Mouse (Mus musculus): ENCODE measurements at regions not wholly inside any gene's neighbourhood (a gene's known extent, or its start where the extent isn't known, plus 50 kb on each side); places are given as distances from the start of the nearest gene placed in this dataset.
"Not testable (repeated sequence)": the region's sequence is repeated elsewhere in the genome, so short reads cannot be mapped to it uniquely, and the experiment has no call there.

DNA sequence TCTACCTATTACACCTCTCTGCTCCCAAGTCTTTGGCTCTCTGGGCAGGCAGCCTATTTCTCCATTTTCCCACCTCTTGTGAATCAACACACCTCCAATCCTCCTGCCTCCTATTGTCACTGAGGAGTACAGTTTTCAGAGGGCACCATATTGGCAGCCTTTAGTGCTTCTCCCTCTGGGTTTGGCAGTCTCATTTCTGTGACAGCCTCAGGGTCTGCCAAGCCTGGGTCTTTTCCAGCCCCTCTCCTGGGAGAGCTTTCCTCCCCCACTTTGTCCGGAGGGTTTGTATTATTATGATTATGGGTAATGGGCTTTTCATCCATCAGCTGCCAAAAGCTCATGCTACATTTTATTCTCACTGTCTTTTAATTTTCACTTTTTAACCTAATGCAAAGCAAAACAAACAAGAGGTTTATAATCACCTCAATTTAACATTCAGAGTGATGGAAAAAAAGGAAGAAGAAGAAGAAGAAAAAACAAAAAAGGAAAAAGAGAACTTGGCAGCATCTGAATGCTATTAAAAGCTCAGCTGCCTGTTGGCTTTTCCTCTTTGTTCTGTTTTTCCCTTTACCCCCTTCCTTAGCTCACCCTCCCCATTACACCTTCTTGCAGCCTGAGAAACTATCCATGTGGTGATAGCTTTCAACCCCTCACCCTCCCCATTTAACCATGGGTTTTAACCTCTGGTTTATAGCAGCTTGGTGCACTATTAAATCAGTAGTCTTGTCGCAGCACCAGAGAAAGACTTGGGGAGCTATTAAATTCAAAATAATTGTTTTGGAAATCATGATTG lies 790.5 kb upstream of the Cdh8 start:
- no peak for DNase-seq (ENCODE audit: low read depth, low spot score)

DNA sequence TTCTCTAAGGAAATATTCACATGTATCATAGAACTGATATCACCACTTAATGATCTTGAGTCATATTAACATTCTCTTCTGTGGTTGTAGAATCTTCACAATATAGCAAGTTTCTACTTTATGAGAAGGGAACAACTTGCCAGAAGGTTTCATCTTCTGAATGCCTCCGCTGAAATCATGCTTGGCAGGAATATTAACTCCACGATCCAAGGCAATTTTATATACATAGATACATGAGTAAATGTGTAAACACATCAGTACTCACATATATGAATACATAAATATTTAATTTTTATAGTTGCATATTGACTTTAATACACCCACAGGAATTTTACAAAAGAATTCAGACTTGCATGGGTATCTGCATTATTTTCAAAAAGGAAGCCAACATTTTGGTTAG lies 777.0 kb upstream of the Cdh8 start:
- DNase-seq (ENCODE audit: low read depth, low spot score), result no peak

DNA sequence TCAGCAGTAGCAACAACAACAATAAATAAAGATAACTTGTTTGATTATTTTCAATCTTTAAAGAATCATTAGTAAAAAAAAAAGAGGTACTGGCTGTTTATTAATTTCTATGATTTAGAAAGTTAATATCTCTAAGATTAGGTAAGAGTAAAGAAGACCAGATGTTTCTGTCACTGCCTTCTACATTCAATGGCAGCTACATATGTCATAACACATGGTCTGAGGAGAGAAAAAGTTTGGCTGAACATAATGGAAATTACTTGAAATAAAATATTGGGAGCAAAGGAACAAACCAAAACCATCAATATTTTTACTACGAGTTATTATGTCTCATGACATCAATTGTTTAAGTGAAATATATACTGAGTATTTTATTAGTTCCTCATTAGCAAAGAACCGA lies 774.4 kb upstream of the Cdh8 start:
- no peak for DNase-seq (ENCODE audit: low read depth, low spot score)

DNA sequence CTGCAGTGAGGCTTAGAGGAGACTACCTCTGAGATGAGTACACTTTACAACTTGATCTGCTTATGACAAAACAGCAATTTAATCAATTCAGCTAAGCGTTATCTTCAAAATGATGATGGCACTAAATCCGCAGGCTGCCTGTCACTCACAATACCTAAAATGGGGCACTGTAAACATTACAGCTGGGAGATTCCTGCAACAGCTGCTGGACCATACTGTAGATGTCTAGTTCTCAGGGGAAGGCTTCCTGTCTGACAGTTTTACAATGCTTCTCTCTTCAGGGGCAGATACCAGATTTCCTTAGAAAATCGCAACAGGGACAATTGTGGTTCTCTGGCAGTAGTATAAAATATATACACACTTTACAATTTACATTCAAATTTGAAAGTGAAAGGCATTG lies 771.7 kb upstream of the Cdh8 start:
- no peak for DNase-seq (ENCODE audit: low read depth, low spot score)

DNA sequence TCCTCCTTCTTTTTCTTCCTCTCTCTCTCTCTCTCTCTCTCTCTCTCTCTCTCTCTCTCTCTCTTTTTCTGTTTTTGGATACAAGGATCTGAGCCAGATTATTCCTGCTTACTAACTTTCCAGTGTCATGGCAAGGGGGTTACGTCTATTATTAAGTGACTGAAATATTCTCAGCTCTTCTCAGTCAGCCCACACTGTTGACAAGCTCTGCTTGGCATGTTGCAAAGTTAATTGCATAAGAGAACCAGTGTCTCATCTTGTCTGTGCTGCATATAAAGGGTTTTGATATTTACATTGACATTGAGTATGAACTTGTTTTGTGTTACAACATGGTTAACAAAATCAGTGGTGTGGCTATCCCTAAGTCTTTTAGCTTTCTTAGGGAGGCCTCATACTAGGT lies 760.2 kb upstream of the Cdh8 start:
- DNase-seq (ENCODE audit: low read depth, low spot score), result no peak

DNA sequence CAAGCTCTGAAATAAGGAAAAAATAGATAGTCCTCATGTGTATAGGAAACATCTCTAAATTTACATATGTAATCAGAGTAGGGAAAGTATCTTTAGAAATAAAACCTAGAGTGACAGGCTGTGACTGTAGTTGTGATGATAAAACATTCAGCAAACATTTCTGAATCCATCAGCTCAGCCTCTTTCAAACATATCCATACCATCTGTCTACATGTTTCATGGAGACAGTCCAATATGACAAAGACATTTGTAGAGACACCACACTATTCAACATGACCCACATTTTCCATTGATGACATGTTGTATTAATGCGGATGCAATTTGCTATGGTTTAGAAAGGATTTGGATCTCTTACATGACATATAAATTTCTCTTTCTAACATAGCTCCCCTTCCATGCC lies 729.1 kb upstream of the Cdh8 start:
- no peak for DNase-seq (ENCODE audit: low read depth, low spot score)

DNA sequence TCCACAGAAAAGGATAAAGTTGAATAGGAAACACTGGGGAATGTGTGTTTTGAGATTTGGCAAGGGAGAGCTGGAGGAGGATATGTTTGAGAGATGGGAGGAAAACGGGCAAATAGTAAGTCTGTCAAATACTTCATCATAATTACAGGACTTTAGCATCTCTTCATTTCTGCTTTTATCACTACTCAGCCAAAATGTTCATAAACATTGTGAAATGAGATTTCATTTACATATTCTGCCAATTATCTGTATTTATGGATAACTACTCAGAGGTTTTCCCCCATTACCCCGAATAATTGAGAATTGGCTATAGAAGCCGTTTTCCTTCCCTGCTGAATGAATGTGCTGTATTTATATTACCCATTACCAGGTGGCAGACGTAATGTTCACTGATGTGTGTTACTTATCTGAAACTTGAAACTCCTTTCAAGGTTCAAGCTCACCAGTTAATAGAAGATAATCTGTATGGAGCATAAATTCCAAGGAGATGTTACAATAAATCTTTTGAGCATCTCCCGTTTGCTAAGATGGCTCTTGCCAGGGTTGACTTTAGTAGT lies 727.9 kb upstream of the Cdh8 start:
- no peak for DNase-seq (ENCODE audit: low read depth, low spot score)

DNA sequence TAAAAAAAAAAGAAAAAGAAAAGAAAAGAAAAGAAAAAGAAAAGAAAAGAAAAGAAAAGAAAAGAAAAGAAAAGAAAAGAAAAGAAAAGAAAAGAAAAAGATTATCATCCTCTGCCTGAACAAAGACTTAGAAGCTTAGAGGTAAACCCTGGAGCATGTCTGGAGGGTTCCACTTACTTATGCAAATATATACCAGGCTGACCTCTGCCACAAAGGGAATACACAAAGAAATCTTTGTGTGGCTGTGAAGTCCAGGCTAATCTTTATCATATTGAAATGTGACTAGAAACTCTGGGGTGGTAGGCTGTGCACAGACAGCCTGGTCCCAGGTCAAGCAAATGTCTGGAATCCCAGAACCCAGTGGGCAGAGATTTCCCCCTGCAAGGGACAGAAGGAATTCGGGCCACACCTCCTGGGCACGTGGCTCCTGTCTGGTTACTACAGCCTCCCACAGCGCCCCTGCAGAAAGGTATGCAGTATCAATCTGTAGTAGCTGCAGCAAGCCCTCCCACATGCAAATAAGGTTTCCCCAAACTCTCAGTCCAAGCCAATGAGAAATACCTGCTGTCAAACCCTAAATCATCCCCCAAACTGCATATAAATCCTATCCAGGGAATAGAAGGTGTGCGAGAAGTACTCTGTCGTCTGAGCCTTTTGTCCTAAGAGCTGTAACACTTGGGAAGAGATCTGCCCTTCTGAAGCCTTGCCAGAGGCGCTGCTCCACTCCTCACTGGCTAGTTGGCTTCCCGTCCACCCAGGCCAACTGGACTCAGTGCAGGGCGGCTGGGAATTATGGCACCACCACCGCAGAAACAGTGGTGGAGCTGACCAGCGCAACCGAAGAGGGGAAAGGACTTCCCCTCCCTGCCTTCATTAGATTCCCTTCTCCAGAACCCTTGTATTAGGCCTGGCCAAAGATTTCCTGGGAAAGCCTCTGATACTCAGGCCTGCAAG lies 688.4 kb upstream of the Cdh8 start:
- DNase-seq (ENCODE audit: low read depth, low spot score), result no peak

DNA sequence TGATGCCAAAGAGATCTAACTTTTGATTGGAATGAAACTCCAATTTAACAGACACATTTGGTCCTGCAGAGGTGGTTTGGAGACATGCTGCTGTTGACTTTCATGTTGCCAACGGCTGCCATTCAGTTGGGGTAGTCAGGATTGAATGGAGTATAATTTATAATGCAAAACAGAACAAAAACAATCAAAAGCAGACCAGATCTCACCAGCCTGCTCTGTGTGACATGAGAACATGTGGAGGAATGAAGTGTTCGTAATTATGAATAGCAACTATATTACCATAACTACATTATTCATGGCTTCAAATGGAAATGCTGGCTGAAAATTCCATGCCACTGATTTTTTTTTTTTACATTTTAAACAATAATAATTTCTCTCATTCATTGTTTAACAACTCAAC lies 685.7 kb upstream of the Cdh8 start:
- peak; percentile 6 for DNase-seq (ENCODE audit: low read depth, low spot score)

DNA sequence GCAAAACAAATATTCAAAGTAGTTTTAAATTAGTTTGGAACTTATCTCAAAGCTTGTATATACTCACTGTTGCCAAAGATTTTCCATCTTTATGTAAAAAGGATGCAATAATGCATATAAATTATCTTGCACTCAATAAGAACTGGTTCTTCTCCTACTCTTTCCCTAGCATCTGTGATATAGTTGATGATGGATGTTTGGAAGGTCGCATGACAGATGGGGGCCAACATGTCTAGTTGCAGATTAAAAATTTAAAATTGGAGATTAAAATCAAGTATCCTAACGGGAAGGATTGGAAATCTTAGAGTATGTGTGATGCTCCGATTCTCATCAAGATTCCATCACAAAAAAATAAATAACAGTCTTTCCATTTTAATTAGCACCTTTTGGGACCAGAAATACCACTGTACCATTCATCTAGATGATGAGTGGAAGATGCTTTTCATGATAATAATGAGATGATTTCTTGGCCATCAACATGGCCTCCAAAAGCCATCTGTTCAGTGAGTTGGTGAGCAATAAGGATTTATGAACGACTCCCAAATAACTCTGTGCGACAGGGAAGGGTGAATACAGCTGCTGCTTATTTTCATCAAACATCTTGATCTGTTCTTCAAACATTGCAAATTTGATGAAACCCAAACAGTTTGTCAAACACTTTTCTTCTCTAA lies 655.9 kb upstream of the Cdh8 start:
- no peak for DNase-seq (ENCODE audit: low read depth, low spot score)

DNA sequence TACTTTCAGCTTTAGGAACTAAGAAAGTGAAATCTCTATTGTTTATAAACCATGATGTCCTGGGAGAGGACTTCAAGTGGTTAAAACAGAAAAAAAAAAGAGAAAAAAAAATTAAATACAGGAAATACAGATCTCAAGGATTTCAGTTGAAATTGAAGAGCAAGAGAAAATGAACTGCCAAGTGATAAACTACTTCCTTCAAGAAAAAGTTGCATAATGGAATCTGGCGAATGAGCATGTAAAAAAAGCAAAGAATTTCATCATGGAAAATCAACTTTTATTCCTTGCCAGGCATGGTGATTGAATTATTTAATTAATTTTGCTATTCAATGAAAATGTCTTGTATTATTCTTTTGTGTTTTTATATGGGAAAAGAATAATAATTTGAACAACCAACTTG lies 653.5 kb upstream of the Cdh8 start:
- DNase-seq (ENCODE audit: low read depth, low spot score), result no peak

DNA sequence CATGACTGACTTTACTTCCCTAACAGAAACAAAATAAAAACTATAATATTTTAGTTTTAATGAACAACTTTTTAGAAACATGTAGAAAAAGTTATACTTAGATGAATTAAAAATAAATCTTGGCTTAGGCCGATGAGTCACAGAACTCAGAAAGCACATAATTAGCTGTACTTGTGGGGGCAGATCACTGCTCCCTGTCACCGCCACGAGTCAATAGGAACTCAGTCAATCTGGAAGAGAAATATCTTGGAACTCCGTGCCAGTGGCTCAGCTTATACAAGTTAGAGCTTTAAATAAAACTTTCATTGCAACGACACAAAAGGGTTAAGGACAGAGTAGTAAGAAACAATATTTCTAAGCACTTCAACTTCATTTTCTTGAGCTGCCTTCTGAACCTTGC lies 622.7 kb upstream of the Cdh8 start:
- peak; percentile 75 for DNase-seq (ENCODE audit: low read depth, low spot score)

DNA sequence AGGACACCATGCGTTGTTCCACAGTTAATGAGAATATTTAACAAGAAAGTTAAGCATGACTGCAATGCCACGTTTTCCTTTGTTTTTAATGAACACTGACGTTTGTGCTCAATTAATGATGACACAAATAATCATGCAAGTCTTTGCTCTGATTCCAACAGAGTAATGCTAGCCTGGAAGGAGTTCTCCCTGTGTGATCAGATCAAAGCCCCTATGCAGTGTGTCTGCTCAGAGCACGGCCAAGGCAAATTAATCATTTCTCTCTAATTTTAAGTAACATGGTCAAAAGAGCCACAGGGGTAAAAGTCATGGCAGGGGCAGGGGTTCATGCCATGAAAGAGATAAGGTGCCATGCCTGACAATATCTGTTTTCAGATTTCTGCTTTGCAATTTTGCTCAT lies 618.2 kb upstream of the Cdh8 start:
- no peak for DNase-seq (ENCODE audit: low read depth, low spot score)

DNA sequence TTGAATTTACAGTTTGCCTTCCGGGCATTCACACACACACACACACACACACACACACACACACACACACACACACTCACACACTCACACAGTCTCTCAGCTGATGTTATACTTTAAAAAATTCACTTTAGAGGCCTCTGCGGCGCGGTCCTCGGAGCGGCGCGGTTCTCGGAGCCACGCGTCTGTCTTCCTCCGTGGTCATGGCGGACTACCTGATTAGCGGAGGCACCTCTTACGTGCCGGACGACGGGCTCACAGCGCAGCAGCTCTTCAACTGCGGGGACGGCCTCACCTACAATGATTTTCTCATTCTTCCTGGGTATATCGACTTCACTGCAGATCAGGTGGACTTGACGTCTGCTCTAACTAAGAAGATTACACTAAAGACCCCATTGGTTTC lies 614.1 kb upstream of the Cdh8 start:
- DNase-seq (ENCODE audit: low read depth, low spot score), result not testable (repeated sequence)

DNA sequence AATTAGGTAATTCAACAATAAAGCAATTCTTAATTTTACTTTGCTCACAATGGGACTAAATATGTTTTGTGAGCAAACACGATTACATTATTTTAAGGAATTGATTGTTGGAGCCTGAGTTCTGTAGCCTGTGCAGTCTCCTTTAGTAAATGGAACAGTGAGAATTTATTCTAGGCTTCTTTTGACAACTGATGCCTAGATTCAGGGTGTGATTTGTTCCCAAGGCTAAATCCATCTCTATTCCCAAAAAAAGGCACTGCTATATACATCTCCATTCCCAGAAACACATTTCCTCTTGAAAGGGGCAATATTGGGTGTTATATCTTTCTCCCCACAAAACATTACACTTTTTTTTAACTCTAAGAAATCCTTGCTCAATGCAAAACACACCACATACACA lies 599.4 kb upstream of the Cdh8 start:
- DNase-seq (ENCODE audit: low read depth, low spot score), result peak; percentile 21

DNA sequence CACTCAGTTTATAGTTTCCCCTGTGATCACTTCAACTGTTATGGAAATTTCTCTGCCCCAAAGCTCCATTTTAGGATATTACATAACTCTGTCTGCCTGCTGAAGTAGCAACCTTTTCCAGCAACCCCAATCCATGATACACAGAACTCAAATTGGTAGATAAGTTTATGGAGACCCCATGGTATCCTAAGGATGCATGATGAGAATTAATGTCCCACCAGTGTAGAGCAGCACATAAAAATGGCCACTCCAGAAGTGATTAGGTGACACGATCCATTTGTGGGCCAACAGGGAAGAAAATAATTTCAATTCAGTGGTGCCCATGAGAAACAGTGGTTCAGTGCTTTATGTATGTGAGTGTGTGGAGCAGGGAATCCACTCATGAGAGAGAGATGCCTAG lies 583.3 kb upstream of the Cdh8 start:
- DNase-seq (ENCODE audit: low read depth, low spot score), result no peak

DNA sequence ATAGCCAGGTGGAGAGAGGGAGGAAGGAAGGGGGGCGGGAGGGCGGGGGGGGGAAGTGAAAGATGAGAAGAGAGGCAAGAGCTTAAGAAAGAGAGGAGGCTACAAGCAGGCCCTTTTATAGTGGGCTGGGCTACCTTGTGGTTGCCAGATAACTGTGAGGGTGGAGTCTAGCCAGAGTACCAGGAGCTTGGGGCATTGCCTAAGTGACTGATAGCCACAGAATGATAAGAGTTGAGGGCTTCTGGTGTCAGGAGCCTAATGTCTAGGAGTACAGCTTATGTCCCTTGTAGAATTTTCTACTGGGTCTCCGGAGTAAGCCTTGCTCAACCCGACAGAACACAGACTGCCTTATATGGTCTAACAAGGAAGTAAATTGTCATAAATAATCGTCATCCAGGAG lies 567.4 kb upstream of the Cdh8 start:
- DNase-seq (ENCODE audit: low read depth, low spot score), result no peak

DNA sequence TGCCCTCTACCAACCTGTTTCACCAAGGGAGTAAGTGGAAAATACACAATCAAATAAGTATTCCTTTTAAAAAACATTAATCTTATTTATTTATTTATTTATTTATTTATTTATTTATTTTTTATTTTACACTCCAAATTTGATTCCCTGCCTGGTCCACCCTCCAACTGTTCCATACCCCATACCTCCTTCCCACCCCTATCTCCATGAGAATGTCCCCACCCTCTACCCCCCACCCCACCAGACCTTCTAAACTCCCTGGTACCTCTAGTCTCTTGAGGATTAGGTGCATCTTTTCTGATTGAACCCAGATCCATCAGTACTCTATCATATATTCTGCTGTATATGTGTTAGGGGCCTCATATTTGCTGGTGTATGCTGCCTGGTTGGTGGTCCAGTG lies 538.4 kb upstream of the Cdh8 start:
- DNase-seq (ENCODE audit: low read depth, low spot score), result no peak

DNA sequence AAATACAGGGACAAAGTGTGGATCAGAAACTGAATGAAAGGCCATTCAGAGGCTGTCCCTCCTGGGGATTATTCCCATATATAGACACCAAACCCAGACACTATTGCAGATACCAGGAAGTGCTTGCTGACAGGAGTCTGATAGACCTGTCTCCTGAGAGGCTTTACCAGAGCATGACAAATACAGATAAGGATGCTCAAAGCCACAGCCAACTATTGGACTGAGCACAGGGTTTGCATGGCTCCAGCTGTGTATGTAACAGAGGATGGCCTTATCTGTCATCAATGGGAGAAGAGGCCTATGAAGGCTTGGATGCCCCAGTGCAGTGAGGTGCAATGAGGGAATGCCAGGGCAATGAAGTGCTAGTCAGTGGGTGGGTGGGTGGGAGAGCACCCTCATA lies 537.6 kb upstream of the Cdh8 start:
- DNase-seq (ENCODE audit: low read depth, low spot score), result no peak

DNA sequence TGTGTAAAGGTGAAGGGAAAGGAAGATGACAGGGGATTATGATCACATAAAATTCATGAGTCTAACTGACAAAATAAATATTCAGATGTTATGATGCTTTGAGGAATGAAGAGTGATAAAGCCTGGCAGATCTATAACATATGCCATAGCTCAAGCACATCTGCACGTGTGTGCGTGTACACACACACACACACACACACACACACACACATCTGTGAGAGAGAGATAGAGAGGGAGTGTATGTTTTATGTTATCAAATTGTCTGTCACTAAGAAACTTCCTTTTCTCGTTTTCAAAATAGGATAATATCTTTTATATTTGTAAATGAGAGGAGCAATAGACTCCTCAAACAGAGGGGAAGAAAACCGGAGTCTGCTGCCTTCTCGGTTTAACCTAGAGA lies 516.9 kb upstream of the Cdh8 start:
- DNase-seq (ENCODE audit: low read depth, low spot score), result no peak
